Mouse (Mus musculus): ENCODE measurements around the gene Gm21834. TPM values are rescaled to one million over a fixed set of nuclear protein-coding genes. Genes with fewer than 3 reads are reported as not detected.

The Gm21834 gene
- total RNA-seq (2012; rRNA removed) = not detected in 2 replicates

GRCm38 (mm10) chr17:57742119-57742518, at the start of gene Gm21834:
TSS of gene Gm21834 (minus strand) at chr17:57742219.
- H3K9ac ChIP-seq (ENCODE audit: insufficient read depth, low read depth, low read length, poor library complexity, severe bottlenecking) = no peak within 1 kb of the TSS
- H3K9me3 ChIP-seq (ENCODE audit: control insufficient read depth, insufficient read depth, low read depth, low read length) = no peaks in the 10 kb centered on the region
- no peak within 1 kb of the TSS for H3K27ac ChIP-seq (ENCODE audit: insufficient read depth, low read depth, low read length, poor library complexity, severe bottlenecking)
- H3K4me1 ChIP-seq (ENCODE audit: control insufficient read depth in 2 of 2, insufficient read depth in 2 of 2, low read length in 2 of 2, poor library complexity in 1 of 2) = no peaks in the 10 kb centered on the region
- DNase-seq (ENCODE audit: low read depth, low spot score) = no peak
- no peak within 1 kb of the TSS for H3K4me3 ChIP-seq (ENCODE audit: insufficient read depth in 1 of 2, low read depth in 1 of 2, low read length in 2 of 2, poor library complexity in 1 of 2, severe bottlenecking in 1 of 2)
- H3K36me3 ChIP-seq (ENCODE audit: control insufficient read depth, insufficient read depth, low read length, poor library complexity, severe bottlenecking) = no peaks in the 10 kb centered on the region
- in situ Hi-C loops (cut with MboI; ENCODE audit: low sequenced_read_pairs in 2 of 2, unreplicated experiment in 2 of 2) = no loop called here
- TF ChIP-seq ZC3H11A (IDR thresholded peaks at IDR 0.05; ENCODE audit: borderline replicate concordance, low read depth, low read length) = no peak
- TF ChIP-seq MAFK (IDR thresholded peaks at IDR 0.05; ENCODE audit: insufficient read depth, low read depth, low read length) = no peak
- no peak for TF ChIP-seq ZNF384 (IDR thresholded peaks at IDR 0.05; ENCODE audit: low read depth, low read length)
- no peak for TF ChIP-seq HCFC1 (IDR thresholded peaks at IDR 0.05; ENCODE audit: borderline replicate concordance, insufficient read depth, low read length)
- no peak for TF ChIP-seq CHD2 (IDR thresholded peaks at IDR 0.05; ENCODE audit: low read depth, low read length)

DNA sequence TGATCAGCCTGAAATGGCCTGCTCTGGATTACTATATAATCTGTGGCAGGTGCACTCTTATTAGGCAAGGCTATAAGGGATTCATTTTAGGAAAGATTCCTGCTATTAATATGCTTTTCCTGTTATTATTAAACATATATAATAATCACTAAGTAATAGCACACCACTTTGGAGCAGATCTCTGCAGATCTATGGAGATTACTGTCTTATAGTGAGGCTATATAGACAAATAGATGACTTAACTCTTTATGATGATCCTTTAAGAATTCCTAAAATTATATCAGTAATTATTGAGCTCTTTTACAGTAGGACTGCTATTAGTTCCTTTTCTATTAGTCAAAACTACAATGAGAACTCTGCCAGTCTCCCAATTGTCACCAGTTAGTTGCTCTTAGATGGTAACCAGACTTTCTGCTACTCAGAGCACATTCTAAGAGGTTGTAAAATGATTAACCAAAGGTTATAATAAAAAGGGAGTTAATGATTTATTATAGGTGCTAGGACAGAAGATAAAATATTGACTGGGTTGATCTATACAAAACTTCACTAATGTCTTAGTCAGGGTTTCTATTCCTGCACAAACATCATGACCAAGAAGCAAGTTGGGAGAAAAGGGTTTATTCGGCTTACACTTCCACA, 46.3 kb upstream of the Gm21834 start:
- no peaks in the 10 kb centered on the region for H3K4me1 ChIP-seq (ENCODE audit: control insufficient read depth in 2 of 2, insufficient read depth in 2 of 2, low read length in 2 of 2, poor library complexity in 1 of 2)
- in situ Hi-C loops (cut with MboI; ENCODE audit: low sequenced_read_pairs in 2 of 2, unreplicated experiment in 2 of 2) = no loop called here
- DNase-seq (ENCODE audit: low read depth, low spot score) = no peak
- no peaks in the 10 kb centered on the region for H3K9me3 ChIP-seq (ENCODE audit: control insufficient read depth, insufficient read depth, low read depth, low read length)
- no peak for TF ChIP-seq CHD2 (IDR thresholded peaks at IDR 0.05; ENCODE audit: low read depth, low read length)
- no peak overlapping the region for H3K27ac ChIP-seq (ENCODE audit: insufficient read depth, low read depth, low read length, poor library complexity, severe bottlenecking)
- no peak overlapping the region for H3K4me3 ChIP-seq (ENCODE audit: insufficient read depth in 1 of 2, low read depth in 1 of 2, low read length in 2 of 2, poor library complexity in 1 of 2, severe bottlenecking in 1 of 2)
- no peak overlapping the region for H3K9ac ChIP-seq (ENCODE audit: insufficient read depth, low read depth, low read length, poor library complexity, severe bottlenecking)
- H3K36me3 ChIP-seq (ENCODE audit: control insufficient read depth, insufficient read depth, low read length, poor library complexity, severe bottlenecking) = no peaks in the 10 kb centered on the region

DNA sequence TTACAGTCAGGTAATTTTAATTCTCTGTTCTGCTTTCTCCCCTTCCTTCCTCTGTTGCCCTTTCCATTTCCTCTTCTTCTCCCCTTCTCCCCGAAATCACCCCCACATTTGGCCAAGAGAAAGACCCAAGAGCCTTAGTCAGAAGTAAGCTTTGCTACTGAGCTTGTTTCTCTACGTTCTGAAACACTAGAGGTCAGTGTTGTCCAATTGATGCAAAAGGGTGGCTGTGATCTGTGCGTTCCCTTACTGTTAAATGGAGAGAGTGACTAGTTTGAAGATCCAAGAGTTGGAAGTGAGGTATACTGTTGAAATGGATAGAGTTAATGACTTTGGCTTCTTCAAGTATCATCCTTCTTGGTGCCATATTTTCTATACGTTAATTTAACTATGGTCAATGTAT, 28.9 kb upstream of the Gm21834 start:
- in situ Hi-C loops (cut with MboI; ENCODE audit: low sequenced_read_pairs in 2 of 2, unreplicated experiment in 2 of 2) = loop anchor here in 1 of 2 experiments (25.0 kb wide), 1 partner anchor 1141 kb away; no protein-coding TSS in a partner anchor
- Histone ChIP-seq H3K9ac (ENCODE audit: insufficient read depth, low read depth, low read length, poor library complexity, severe bottlenecking) (no peak overlapping the region), H3K4me1 (ENCODE audit: control insufficient read depth in 2 of 2, insufficient read depth in 2 of 2, low read length in 2 of 2, poor library complexity in 1 of 2) (0 out of 4 replicates have a peak, but pooled peaks cover 0 to 2% of the 10 kb centered on the region in 2 experiments), H3K27ac (ENCODE audit: insufficient read depth, low read depth, low read length, poor library complexity, severe bottlenecking) (no peak overlapping the region), H3K4me3 (ENCODE audit: insufficient read depth in 1 of 2, low read depth in 1 of 2, low read length in 2 of 2, poor library complexity in 1 of 2, severe bottlenecking in 1 of 2) (no peak overlapping the region), H3K9me3 (ENCODE audit: control insufficient read depth, insufficient read depth, low read depth, low read length) (no peaks in the 10 kb centered on the region), H3K36me3 (ENCODE audit: control insufficient read depth, insufficient read depth, low read length, poor library complexity, severe bottlenecking) (no peaks in the 10 kb centered on the region)
- TF ChIP-seq ZC3H11A (IDR thresholded peaks at IDR 0.05; ENCODE audit: borderline replicate concordance, low read depth, low read length) = peak; percentile 56; the same call in 1 of the 2 replicates
- TF ChIP-seq MAFK (IDR thresholded peaks at IDR 0.05; ENCODE audit: insufficient read depth, low read depth, low read length) = no peak
- peak; percentile 40 for DNase-seq (ENCODE audit: low read depth, low spot score)

DNA sequence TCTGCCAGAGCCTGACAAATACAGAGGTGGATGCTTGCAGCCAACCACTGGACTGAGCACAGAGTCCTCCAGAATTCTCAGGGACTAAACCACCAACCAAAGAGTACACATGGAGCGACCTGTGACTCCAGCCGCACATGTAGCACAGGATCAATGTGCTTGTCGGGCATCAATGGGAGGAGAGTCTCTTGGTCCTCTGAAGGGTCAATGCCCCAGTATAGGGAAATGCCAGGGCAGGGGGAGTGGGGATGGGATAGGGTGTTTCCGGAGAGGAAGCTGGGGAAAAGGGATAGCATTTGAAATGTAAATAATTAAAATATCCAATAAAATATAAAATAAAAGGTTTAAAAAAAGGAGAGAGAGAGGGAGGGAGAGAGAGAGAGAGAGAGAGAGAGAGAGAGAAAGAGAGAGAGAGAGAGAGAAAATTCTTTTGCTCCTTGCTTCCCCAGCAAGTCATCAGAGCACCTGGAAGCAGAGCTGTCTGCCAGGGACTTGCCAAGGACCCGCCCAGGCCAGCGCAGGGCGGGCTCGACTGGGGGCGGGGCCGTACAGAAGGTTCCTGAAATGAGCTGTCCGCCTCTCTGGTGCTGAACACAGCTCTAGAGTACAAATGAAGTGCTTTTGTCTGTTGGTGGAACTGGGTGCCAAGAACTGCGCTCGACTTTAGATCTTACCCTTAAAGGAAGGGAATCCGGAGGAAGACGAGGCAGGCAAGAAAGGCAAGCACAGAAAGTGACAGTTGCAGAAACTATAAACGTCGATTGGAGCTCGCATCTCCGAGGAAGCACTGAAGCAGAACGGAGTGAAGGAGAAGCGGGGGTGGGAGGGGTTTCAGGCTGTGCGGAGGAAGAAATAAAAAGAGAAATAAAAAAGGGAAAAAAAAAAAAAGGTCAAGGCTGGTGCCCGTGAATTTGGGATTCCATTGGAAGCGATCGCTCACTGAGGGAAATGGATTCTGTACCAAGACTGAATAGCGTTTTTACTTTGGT, 26.9 kb upstream of the Gm21834 start, which contains the start of gene Cntnap5c:
TSS of gene Cntnap5c (plus strand) at position 949 of the 989 bp plus-strand sequence.
- 0 out of 4 replicates have a peak, but pooled peaks cover 0 to 2% of the 10 kb centered on the region in 2 experiments for H3K4me1 ChIP-seq (ENCODE audit: control insufficient read depth in 2 of 2, insufficient read depth in 2 of 2, low read length in 2 of 2, poor library complexity in 1 of 2)
- H3K27ac ChIP-seq (ENCODE audit: insufficient read depth, low read depth, low read length, poor library complexity, severe bottlenecking) = no peak within 1 kb of the TSS
- peak; percentile 68 for DNase-seq (ENCODE audit: low read depth, low spot score)
- H3K36me3 ChIP-seq (ENCODE audit: control insufficient read depth, insufficient read depth, low read length, poor library complexity, severe bottlenecking) = no peaks in the 10 kb centered on the region
- in situ Hi-C loops (cut with MboI; ENCODE audit: low sequenced_read_pairs in 2 of 2, unreplicated experiment in 2 of 2) = loop anchor here in 1 of 2 experiments (25.0 kb wide), 1 partner anchor 1143 kb away; no protein-coding TSS in a partner anchor
- H3K9me3 ChIP-seq (ENCODE audit: control insufficient read depth, insufficient read depth, low read depth, low read length) = no peaks in the 10 kb centered on the region
- no peak within 1 kb of the TSS for H3K4me3 ChIP-seq (ENCODE audit: insufficient read depth in 1 of 2, low read depth in 1 of 2, low read length in 2 of 2, poor library complexity in 1 of 2, severe bottlenecking in 1 of 2)
- H3K9ac ChIP-seq (ENCODE audit: insufficient read depth, low read depth, low read length, poor library complexity, severe bottlenecking) = no peak within 1 kb of the TSS
- TF ChIP-seq HCFC1 (IDR thresholded peaks at IDR 0.05; ENCODE audit: borderline replicate concordance, insufficient read depth, low read length) (no peak), CHD2 (IDR thresholded peaks at IDR 0.05; ENCODE audit: low read depth, low read length) (no peak), ZNF384 (IDR thresholded peaks at IDR 0.05; ENCODE audit: low read depth, low read length) (no peak), ZC3H11A (IDR thresholded peaks at IDR 0.05; ENCODE audit: borderline replicate concordance, low read depth, low read length) (no peak), MAFK (IDR thresholded peaks at IDR 0.05; ENCODE audit: insufficient read depth, low read depth, low read length) (no peak)
